Mouse (Mus musculus) bone marrow macrophage, adult 2 months (primary cell): ENCODE measurements at regions not wholly inside any gene's neighbourhood (a gene's known extent, or its start where the extent isn't known, plus 50 kb on each side); places are given as distances from the start of the nearest gene placed in this dataset.
A peak's percentile ranks its signal among the peaks of the same experiment; 100 is the strongest.

Experiments
- CTCF ChIP-seq: IDR thresholded peaks from 2 replicates; pipeline ENCODE4 v1.5.1; 2012; ENCODE audit warnings: low read depth, mild to moderate bottlenecking, low read length, moderate library complexity
- POLR2A ChIP-seq: IDR thresholded peaks from 2 replicates; pipeline ENCODE4 v1.6.1; 2012; ENCODE audit warnings: mild to moderate bottlenecking, low read depth, low read length, borderline replicate concordance

GRCm38 (mm10) chr4:135066766-135067479 lies 53.5 kb upstream of the Runx3 start:
- TF ChIP-seq CTCF: peak; percentile 87
- no peak for TF ChIP-seq POLR2A
